Mouse (Mus musculus) monocyte, adult 2 months (primary cell): ENCODE measurements around the gene Krt1.

ENCODE experiments used
- DNase-seq, 2 experiments: peaks; one replicate each; pipeline ENCODE4 v3.0.0; 2022; ENCODE audit warnings: low spot score in 2 of 2, low read depth in 1 of 2

Krt1 gene

DNA sequence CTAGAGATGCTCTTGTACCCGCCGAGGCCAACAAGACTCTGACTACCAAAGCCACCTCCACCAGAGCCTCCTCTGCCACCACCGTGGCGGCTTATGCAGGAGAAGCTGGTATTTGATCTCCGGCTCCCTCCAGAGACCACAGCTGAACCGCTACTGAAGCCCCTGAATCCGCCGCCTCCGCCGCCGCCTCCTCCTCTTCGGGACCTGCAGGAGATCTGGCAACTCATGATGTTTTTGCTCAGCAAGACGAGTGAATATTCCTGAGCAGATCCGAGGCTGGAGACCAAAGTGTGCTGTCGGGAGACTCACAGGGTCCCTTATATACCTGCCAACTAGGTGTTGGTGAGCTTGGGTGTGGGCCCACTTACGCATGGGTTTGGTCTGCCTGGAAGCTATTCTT lies 32.7 kb downstream of the Krt1 start, which contains the start of gene Krt2:
Gene Krt2 (minus strand): TSS at position 295 of the 400 bp plus-strand sequence.
- no peak for DNase-seq

GRCm38 (mm10) chr15:101803052-101803822 lies 47.4 kb downstream of the Krt1 start:
- DNase-seq: no peak

DNA sequence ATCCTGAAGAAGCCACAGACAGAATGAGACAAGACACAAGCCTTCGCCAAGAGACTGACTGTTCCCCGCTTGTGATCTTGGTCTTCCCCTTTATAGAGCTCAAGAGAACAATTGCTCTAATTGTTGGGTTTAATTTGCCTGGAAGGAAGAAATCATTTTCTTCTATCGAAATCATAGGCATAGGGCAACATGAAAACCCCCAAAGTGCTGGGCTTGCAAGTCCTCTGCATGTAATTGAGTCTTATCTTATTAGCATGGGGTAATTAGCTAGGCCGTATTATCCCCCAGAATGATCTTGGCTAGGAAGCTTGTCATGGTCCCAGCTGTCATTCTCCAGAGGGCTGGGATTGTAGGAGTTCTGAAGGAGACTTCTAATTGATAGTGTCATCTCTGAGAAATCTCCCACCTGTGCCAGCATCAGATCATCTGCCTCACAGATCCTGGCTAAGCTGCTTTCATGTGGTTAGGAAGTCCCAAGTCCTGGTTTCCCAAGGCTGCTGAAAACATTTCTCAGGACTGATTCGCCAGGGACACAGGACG lies 48.2 kb downstream of the Krt1 start, which contains the start of gene Krt73:
Gene Krt73 (minus strand): TSS at position 51 of the 540 bp plus-strand sequence.
- no peak for DNase-seq
